Mouse (Mus musculus): Measurements from ENCODE around the gene Rreb1. TPM values are rescaled to one million over a fixed set of nuclear protein-coding genes. Genes with fewer than 3 reads are reported as not detected.

The Rreb1 gene
- polyA plus RNA-seq, 1 experiment from 2014 or later = 4.4 TPM

DNA sequence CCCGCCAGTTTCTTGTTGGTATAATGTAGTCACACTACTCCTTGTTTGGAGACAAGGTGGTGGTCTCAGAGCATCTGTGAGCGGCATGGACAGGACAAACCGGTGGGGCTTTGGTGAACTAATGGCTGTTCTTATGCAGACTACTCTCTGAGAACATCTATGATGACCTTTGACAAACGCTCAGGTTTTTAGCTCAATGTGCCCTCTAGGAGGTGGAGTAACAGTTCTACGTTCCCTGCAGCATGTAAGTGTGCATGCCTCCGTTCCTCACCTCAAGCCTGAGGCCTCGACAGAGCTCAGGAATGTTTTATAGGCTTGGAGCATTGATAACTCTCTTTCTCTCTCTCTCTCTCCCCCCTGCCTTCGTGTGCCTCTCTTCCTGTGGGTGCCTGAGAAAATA is 116.6 kb downstream of the Rreb1 start:
- Histone ChIP-seq H3K27ac (ENCODE audit: low read depth) (peak overlapping the region; percentile 66), H3K4me1 (ENCODE audit: insufficient read depth) (peaks cover 20% of the 10 kb centered on the region; the same call in 1 of the 2 replicates), H3K9ac (replicated peaks) (no peak overlapping the region), H3K27me3 (ENCODE audit: insufficient read depth, low read length) (no peaks in the 10 kb centered on the region), H3K36me3 (replicated peaks; ENCODE audit: insufficient read depth, low read length) (peaks cover 85% of the 10 kb centered on the region), H3K4me2 (ENCODE audit: low read depth, low read length) (no peak overlapping the region), H3K4me3 (ENCODE audit: low read depth, low read length) (no peak overlapping the region), H3K9me3 (ENCODE audit: low read length) (no peaks in the 10 kb centered on the region)
- WGBS (ENCODE audit: insufficient replicate concordance) = 64% methylated on average over 8 of the region's 8 CpGs
- DNase-seq (no peak), ATAC-seq (no peak)
- no peak for TF ChIP-seq EP300 (IDR thresholded peaks at IDR 0.05; ENCODE audit: low read depth)

DNA sequence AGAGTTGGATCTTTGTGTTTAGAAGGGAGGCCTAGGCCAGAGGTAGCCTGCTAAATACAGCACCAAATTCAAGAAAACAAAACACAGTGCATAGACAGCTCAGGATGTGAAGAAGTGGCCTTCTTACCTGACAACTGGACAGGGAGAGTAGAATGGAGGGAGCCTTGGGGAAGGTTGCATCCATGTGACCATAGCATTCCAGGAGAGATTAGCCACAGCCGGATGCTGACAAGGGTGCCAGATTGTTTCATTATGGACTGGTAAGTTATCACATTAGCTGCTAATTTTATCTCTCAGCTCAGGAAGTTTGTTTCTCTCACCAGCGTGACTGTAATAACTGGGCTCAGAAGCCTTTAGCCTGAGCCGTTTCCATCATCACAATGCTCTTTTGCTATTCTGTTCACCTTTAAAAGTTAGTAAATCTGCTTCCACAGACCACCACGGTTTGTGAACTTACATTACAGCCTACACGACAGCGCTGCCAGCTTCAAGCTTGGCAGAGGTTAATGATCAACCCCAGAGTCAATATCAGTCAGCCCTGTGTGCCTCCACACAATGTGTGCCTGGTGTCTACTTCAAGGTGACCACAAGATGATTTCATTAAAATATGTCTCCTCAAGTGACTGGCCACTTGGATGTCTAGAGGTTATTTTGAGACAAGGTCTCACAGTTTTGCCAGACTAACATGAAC is 117.5 kb downstream of the Rreb1 start:
- ATAC-seq (peak; percentile 72), DNase-seq (peak; percentile 28)
- H3K4me3 ChIP-seq (ENCODE audit: low read depth, low read length) = no peak overlapping the region
- no peaks in the 10 kb centered on the region for H3K27me3 ChIP-seq (ENCODE audit: insufficient read depth, low read length)
- no peak overlapping the region for H3K9ac ChIP-seq (replicated peaks)
- H3K9me3 ChIP-seq (ENCODE audit: low read length) = no peaks in the 10 kb centered on the region
- peaks cover 16% of the 10 kb centered on the region; the same call in 1 of the 2 replicates for H3K4me1 ChIP-seq (ENCODE audit: insufficient read depth)
- 45% methylated on average over 6 of the region's 6 CpGs for WGBS (ENCODE audit: insufficient replicate concordance)
- H3K4me2 ChIP-seq (ENCODE audit: low read depth, low read length) = peak overlapping the region; percentile 13; the same call in 1 of the 2 replicates
- H3K27ac ChIP-seq (ENCODE audit: low read depth) = peak overlapping the region; percentile 66
- H3K36me3 ChIP-seq (replicated peaks; ENCODE audit: insufficient read depth, low read length) = peaks cover 87% of the 10 kb centered on the region
- TF ChIP-seq EP300 (IDR thresholded peaks at IDR 0.05; ENCODE audit: low read depth) (no peak), CTCF (IDR thresholded peaks at IDR 0.05; ENCODE audit: low read depth) (no peak)

GRCm38 (mm10) chr13:37896423-37896822 is 118.2 kb downstream of the Rreb1 start:
- H3K9me3 ChIP-seq (ENCODE audit: low read length) = no peaks in the 10 kb centered on the region
- no peak overlapping the region for H3K9ac ChIP-seq (replicated peaks)
- ATAC-seq (no peak), DNase-seq (no peak)
- H3K4me2 ChIP-seq (ENCODE audit: low read depth, low read length) = no peak overlapping the region
- H3K4me3 ChIP-seq (ENCODE audit: low read depth, low read length) = no peak overlapping the region
- H3K36me3 ChIP-seq (replicated peaks; ENCODE audit: insufficient read depth, low read length) = peaks cover 92% of the 10 kb centered on the region
- TF ChIP-seq CTCF (IDR thresholded peaks at IDR 0.05; ENCODE audit: low read depth) = no peak
- TF ChIP-seq EP300 (IDR thresholded peaks at IDR 0.05; ENCODE audit: low read depth) = no peak
- H3K27ac ChIP-seq (ENCODE audit: low read depth) = peak overlapping the region; percentile 66; the same call in 1 of the 2 replicates
- peaks cover 16% of the 10 kb centered on the region; the same call in 1 of the 2 replicates for H3K4me1 ChIP-seq (ENCODE audit: insufficient read depth)
- 78% methylated on average over 1 of the region's 1 CpGs for WGBS (ENCODE audit: insufficient replicate concordance)
- H3K27me3 ChIP-seq (ENCODE audit: insufficient read depth, low read length) = no peaks in the 10 kb centered on the region

- no peak for ATAC-seq
- H3K4me3 ChIP-seq (ENCODE audit: low read depth, low read length) = no peak overlapping the region
- H3K9ac ChIP-seq (replicated peaks) = no peak overlapping the region
- H3K4me1 ChIP-seq (ENCODE audit: insufficient read depth) = peaks cover 15% of the 10 kb centered on the region; the same call in 1 of the 2 replicates
- H3K27me3 ChIP-seq (ENCODE audit: insufficient read depth, low read length) = no peaks in the 10 kb centered on the region
- WGBS (ENCODE audit: insufficient replicate concordance) = 73% methylated on average over 5 of the region's 5 CpGs
- peaks cover 82% of the 10 kb centered on the region for H3K36me3 ChIP-seq (replicated peaks; ENCODE audit: insufficient read depth, low read length)
- TF ChIP-seq CTCF (IDR thresholded peaks at IDR 0.05; ENCODE audit: low read depth) (no peak), EP300 (IDR thresholded peaks at IDR 0.05; ENCODE audit: low read depth) (no peak)
- H3K4me2 ChIP-seq (ENCODE audit: low read depth, low read length) = no peak overlapping the region
- no peak for DNase-seq
- H3K27ac ChIP-seq (ENCODE audit: low read depth) = no peak overlapping the region
- H3K9me3 ChIP-seq (ENCODE audit: low read length) = no peaks in the 10 kb centered on the region
Measured at GRCm38 (mm10) chr13:37898772-37899171, 120.6 kb downstream of the Rreb1 start.

GRCm38 (mm10) chr13:37903036-37903435 is 124.8 kb downstream of the Rreb1 start:
- H3K36me3 ChIP-seq (replicated peaks; ENCODE audit: insufficient read depth, low read length) = peaks cover 70% of the 10 kb centered on the region
- no peaks in the 10 kb centered on the region for H3K27me3 ChIP-seq (ENCODE audit: insufficient read depth, low read length)
- 51% methylated on average over 3 of the region's 3 CpGs for WGBS (ENCODE audit: insufficient replicate concordance)
- H3K4me1 ChIP-seq (ENCODE audit: insufficient read depth) = no peaks in the 10 kb centered on the region
- H3K27ac ChIP-seq (ENCODE audit: low read depth) = peak overlapping the region; percentile 73
- H3K9me3 ChIP-seq (ENCODE audit: low read length) = no peaks in the 10 kb centered on the region
- ATAC-seq = peak; percentile 58
- no peak for TF ChIP-seq CTCF (IDR thresholded peaks at IDR 0.05; ENCODE audit: low read depth)
- no peak for TF ChIP-seq EP300 (IDR thresholded peaks at IDR 0.05; ENCODE audit: low read depth)
- H3K9ac ChIP-seq (replicated peaks) = no peak overlapping the region
- DNase-seq = no peak
- H3K4me3 ChIP-seq (ENCODE audit: low read depth, low read length) = no peak overlapping the region
- no peak overlapping the region for H3K4me2 ChIP-seq (ENCODE audit: low read depth, low read length)

DNA sequence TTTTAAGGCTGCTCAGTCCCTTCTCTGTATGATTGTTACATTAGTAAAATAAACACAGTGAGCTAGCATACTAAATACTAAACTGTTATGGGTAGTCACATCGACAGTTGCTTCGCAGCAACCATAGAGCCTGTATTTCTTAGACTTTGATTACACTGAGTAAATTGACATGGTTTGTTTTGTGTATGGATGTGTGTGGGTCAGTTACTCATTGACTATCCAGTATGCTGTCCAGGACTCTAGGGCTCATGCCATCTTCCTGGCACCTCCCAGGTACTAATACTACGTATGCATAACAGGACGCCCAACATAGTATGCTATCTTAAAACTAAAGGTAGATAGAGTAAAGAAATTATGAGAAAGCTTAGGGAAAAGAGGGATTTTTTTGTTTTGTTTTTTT is 125.3 kb downstream of the Rreb1 start:
- Histone ChIP-seq H3K4me1 (ENCODE audit: insufficient read depth) (no peaks in the 10 kb centered on the region), H3K9ac (replicated peaks) (no peak overlapping the region), H3K36me3 (replicated peaks; ENCODE audit: insufficient read depth, low read length) (peaks cover 74% of the 10 kb centered on the region), H3K27ac (ENCODE audit: low read depth) (peak overlapping the region; percentile 73), H3K27me3 (ENCODE audit: insufficient read depth, low read length) (no peaks in the 10 kb centered on the region), H3K4me3 (ENCODE audit: low read depth, low read length) (no peak overlapping the region), H3K9me3 (ENCODE audit: low read length) (no peaks in the 10 kb centered on the region), H3K4me2 (ENCODE audit: low read depth, low read length) (no peak overlapping the region)
- WGBS (ENCODE audit: insufficient replicate concordance) = 67% methylated on average over 4 of the region's 4 CpGs
- TF ChIP-seq EP300 (IDR thresholded peaks at IDR 0.05; ENCODE audit: low read depth) (no peak), CTCF (IDR thresholded peaks at IDR 0.05; ENCODE audit: low read depth) (no peak)
- ATAC-seq (peak; percentile 95), DNase-seq (no peak)

Data from liver, postnatal 0 days (tissue).